Mouse (Mus musculus): ENCODE measurements around the gene Abcb9.

DNA sequence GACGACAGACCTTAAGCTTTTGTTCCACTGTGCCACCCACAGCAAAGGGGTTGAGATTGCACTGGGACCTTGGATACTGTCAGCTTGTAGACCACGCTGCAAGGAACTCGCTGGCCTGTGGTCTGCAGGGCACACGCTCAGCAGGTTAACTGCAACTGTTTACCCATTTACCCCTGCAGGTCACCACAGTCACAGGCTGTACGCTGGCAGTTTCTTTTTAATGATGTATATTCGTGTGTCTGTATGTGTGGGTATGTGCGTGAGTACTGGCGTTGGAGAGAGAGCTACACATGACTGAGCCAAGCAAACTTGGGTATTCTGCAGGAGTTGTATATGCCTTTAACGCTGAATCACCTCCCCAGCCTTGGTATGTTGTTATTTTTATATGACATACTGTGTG is 76.9 kb downstream of the Abcb9 start:
- TF ChIP-seq POLR2A (IDR thresholded peaks at IDR 0.05; ENCODE audit: borderline replicate concordance, low read depth, low read length) (no peak), CTCF (IDR thresholded peaks at IDR 0.05; ENCODE audit: low read depth, low read length) (no peak)

All from bone marrow macrophage, adult 2 months (primary cell).